Mouse (Mus musculus) heart, adult 2 months (tissue): ENCODE measurements around the gene Lrrfip2.

Source experiments
- CTCF ChIP-seq: fragments of 200-600 bp; IDR thresholded peaks from 2 replicates; pipeline ENCODE4 v1.8.1; 2022; ENCODE audit warnings: antibody characterized with exemption, mild to moderate bottlenecking, moderate library complexity
- EP300 ChIP-seq: fragments of 200-500 bp; IDR thresholded peaks from 2 replicates; pipeline ENCODE4 v1.6.1; 2011; ENCODE audit warnings: low read depth, low read length, control low read depth; ENCODE audit not compliant: insufficient read depth
- POLR2A ChIP-seq: fragments of 200-500 bp; IDR thresholded peaks from 2 replicates; pipeline ENCODE4 v1.6.1; 2011; ENCODE audit warnings: mild to moderate bottlenecking, low read depth, low read length, control low read depth; ENCODE audit not compliant: insufficient read depth

- TF ChIP-seq CTCF (no peak), POLR2A (no peak), EP300 (no peak)
These were observed 61.6 kb downstream of the Lrrfip2 start for GRCm38 (mm10) chr9:111178971-111179370.
